Mouse (Mus musculus): ENCODE measurements around the gene Zcchc24.

The Zcchc24 gene

DNA sequence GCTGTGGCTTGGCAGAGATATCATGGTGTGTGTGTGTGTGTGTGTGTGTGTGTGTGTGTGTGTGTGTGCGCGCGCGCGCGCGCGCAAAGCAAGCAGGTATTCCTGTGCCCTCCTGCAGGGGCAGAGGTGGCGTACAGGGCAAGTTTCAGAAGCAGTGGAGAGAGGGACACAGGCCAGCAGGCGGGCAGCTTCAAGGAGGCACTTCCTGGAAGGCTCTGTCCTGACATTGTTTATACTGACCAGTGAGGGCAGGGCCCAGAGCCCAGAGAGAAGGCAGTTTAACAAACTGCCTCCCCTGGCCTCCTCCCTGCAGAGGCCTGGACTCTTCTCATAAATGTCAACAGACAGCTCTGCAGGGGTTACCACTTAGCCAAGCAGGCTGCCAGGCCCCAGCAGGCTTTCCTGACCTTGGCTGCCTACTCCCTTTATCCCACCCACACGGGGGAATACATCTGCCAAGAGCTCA lies 43.8 kb downstream of the Zcchc24 start:
- in situ Hi-C loops (cut with MboI; ENCODE audit: unreplicated experiment in 2 of 2), result no loop called here

DNA sequence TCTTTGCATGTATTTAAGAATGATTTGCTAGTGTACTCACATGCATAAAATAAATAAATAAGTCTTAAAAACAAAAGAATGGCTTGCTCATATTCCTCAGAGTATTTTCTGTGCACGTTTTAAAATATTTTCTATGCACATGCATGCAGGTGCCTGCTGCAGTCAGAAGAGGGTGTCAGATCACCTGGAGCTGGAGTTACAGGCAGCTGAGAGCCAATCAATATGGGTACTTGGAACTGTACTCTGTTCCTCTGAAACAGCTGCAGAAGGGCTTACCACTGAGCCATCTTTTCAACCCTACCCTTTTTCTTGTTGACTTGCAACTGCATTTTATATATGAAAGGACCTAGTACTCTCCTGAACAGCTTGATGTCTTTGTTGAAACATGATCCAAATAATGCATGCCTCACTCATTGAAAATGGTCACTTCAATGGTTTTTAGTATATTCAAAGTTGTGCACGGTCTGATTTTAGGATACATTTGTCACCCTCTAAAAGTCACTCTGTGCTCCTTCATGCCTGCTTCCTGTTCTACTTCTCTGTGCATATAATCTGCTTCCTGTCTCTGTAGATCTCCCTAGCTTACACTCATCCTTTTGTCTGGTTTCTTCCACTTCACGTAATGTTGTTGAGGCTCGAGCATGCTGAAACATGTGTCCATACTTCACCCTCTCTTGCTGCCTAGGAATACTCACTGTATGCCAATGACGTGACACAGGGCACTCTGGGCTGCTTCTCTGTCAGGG lies 47.7 kb downstream of the Zcchc24 start:
- in situ Hi-C loops (cut with MboI; ENCODE audit: unreplicated experiment in 2 of 2), result loop anchor here in 1 of 2 experiments (5.0 kb wide), 1 partner anchor 76 kb away; no protein-coding TSS in a partner anchor

DNA sequence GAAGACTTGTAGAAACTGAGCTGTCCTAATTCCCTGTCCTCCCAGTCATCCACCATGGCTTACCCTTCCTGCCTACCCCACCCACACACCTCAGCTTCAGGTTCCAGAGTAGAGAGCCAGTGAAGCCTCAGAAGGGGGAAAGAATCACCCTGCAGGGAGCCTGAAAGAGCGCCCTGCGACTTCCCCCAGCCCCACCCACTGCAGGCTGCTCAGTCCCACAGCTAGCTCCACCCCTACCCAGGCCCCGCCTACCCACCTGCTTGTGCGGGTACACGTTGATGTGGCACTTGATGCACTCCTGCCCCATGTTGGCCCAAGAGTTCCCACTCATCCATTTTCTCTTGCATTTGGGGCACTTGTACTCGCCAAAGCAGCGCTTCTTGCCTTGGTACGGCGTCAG lies 49.5 kb downstream of the Zcchc24 start:
- in situ Hi-C loops (cut with MboI; ENCODE audit: unreplicated experiment in 2 of 2), result loop anchor here in 1 of 2 experiments (5.0 kb wide), 1 partner anchor 83 kb away; no protein-coding TSS in a partner anchor

DNA sequence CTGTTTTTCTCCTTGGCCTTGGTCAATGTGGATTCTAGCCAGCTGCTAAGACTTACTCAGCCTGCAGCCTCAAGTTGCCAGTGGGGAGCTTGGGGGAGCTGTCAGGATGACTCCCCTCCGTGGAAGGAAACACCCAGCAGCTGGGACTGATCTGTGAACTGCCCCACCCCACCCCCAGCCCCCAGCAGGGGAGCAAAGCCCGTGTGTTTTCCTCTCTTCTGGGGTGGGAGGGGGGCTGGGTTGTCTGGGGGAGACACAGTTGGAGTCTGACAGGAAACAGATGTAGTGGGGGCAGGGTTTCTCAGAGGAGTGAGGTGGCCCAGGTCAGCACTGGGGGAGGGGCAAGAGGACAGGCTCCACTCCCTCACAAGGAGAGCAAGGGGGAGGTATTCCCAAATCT lies 50.4 kb downstream of the Zcchc24 start:
- in situ Hi-C loops (cut with MboI; ENCODE audit: unreplicated experiment in 2 of 2), result loop anchor here in 1 of 2 experiments (5.0 kb wide), 1 partner anchor 84 kb away; no protein-coding TSS in a partner anchor

DNA sequence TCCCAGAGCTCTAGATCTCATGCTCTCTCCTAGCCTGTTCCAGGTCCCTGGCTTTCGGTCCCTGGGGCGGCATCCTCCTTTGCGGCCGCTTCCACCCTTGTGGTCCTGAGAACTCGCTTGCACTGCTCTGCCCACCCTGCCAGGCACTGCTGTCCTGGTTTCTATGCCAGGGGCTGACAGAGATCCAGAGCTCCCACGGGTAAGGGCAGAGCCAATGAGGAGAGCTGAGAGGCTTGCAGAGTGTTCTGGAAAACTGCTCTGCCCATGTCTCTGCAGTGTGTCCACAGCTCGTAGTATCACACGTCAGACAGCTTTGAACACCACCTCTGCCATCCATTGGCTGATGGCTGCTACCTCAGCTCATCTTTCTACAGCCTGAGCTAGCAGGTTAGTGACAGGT lies 51.1 kb downstream of the Zcchc24 start:
- in situ Hi-C loops (cut with MboI; ENCODE audit: unreplicated experiment in 2 of 2), result loop anchor here in 1 of 2 experiments (5.0 kb wide), 1 partner anchor 85 kb away; no protein-coding TSS in a partner anchor

DNA sequence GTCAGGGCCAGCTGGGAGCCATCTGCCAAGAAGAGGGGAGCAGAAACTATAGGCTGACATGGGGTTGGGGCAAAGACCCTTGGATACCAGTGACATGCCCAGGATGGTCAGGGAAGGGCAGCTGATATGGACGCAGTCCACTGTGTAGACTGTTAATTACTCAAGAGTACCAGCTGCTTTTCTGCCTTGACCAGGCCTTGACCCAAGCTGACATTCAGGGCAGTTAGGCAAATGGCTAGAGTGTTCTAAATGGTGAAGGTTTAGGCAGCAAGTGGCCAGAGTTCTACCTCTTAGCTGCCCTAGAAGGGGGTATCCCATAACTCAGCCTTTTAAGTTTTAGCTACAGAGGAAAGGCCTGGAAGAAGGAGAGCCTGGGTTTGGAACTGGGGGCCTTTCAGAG lies 52.3 kb downstream of the Zcchc24 start:
- in situ Hi-C loops (cut with MboI; ENCODE audit: unreplicated experiment in 2 of 2), result loop anchor here in 1 of 2 experiments (5.0 kb wide), 1 partner anchor 86 kb away; no protein-coding TSS in a partner anchor

DNA sequence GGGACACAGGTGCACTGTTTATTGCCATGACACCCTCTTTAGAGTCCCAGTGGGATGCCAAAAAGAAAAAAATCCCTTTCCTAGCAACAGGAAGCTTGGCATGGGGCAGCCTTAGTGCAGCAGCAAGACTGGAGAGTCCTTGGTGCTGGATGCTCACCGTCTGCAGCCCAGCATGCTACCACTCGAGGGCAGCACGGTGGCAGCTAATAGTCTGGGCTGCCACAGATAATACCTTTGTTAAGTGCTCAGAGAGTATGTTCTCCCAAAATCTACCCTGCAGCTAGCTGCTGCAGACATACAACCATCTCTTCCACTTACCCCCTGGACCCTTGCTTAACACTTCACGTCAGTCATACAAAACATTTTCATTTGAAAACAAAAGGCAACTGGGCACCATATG lies 55.4 kb downstream of the Zcchc24 start:
- in situ Hi-C loops (cut with MboI; ENCODE audit: unreplicated experiment in 2 of 2), result no loop called here

DNA sequence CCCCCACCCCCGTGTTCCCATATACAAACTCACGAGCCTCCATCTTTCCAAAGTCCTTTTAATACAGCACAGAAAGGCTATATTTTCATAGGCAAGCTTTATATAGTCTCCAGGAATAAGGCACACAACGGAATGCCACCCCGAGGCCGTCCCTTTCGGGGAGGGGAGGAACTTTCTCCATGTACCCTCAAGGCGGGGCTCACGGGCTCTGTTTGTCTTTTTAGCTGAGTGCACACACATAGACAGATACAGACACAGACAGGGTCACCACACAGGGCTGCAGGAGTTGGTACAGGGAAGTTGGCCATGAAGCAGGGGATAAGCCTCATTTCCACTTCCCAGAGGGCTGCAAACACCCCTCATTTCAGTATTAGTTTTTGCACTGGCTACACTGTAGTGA lies 57.2 kb downstream of the Zcchc24 start:
- in situ Hi-C loops (cut with MboI; ENCODE audit: unreplicated experiment in 2 of 2), result no loop called here

DNA sequence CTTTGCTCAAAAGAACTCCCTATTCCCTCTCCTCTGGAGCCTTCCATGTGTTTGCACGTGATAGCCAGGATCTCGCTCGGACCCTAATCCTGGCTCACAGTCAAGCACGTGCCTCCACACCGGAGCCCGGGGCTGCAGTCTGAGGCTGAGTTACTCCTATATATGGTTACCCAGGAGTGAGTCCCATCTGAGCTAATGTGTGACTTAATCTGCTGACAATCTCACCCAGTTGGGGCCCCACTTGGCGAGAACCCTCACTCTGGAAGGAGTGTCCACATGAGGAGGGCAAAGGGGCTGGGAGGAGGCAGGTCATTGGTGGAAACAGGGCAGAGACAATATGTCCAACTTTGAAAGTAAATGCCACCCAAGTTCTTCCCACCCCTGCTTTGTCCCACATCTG lies 57.7 kb downstream of the Zcchc24 start:
- in situ Hi-C loops (cut with MboI; ENCODE audit: unreplicated experiment in 2 of 2), result no loop called here

DNA sequence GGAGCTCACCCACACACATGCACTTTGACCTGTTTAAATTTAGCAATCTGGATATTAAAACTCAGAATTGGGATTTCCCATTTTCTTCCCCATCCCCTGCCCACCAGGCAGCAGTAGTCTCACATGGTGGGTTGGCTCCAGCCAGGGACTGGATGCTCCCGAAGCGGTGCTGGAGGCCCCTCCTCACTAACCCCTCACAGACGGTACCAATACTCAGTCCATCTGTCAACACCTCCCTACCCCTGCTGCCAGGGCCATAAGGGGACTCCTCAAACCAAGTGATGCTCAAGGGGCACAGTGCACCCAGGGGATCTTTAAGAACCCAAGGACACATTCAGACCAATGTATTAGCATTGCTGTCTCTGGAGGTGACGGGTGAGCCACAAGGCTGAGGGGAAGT lies 58.2 kb downstream of the Zcchc24 start:
- in situ Hi-C loops (cut with MboI; ENCODE audit: unreplicated experiment in 2 of 2), result no loop called here

DNA sequence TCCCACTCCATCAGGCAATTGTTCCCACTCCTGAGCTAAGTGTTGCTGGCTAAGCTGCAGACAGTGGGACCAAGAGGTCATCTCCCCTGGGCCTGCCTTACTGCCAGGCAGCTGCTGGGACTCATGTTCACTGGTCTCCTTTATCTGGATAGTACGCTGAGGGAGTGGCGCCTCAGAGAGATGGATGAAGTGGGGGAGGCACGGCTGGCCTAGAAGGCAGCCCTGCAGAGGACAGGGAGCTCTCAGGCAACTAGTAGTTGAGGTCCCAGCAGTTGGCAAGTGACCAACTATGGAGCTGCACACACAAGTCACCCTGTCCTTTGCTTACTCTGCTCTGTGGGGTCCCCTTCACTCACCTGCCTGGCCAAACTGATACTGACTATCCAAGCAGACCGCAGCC lies 58.8 kb downstream of the Zcchc24 start:
- in situ Hi-C loops (cut with MboI; ENCODE audit: unreplicated experiment in 2 of 2), result no loop called here

DNA sequence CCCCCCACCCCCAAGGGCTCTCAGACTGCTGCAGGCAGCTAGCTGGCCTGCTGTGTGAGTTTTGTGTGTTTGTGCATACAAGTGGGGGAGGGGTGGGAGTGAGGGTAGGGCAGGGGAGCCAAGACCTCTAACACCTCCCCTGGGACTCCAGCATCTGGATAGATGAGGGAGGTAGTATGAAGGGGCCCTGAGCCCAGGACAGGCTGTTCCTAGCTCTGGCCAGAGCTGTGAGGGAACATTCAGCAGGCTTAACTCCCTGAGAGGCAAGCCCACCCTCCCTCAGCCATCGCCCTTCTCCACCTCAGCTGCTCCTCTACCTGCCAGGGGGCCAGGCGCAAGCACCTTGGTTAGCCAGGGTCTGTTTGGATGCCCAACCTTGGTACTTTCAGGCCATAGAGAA lies 59.9 kb downstream of the Zcchc24 start:
- in situ Hi-C loops (cut with MboI; ENCODE audit: unreplicated experiment in 2 of 2), result no loop called here

DNA sequence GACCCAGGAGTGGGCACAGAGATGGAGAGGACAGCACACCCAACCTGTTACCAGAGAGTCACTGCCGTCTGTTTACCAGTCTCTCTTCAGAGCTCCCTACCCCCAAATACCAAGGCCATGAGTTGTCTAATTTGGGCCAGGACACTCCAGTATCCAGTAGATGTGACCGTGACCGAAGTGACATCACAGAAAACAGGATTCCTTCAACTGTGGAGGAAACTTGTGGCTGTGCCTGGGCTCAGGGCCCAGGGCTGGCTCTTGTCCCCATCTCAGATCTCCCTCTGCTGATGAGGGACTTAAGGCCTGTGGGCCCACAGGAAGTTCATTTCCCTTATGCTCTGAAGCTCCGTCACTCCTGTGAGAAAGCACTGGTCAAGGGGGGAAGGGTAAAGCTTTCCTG lies 60.4 kb downstream of the Zcchc24 start:
- in situ Hi-C loops (cut with MboI; ENCODE audit: unreplicated experiment in 2 of 2), result no loop called here

DNA sequence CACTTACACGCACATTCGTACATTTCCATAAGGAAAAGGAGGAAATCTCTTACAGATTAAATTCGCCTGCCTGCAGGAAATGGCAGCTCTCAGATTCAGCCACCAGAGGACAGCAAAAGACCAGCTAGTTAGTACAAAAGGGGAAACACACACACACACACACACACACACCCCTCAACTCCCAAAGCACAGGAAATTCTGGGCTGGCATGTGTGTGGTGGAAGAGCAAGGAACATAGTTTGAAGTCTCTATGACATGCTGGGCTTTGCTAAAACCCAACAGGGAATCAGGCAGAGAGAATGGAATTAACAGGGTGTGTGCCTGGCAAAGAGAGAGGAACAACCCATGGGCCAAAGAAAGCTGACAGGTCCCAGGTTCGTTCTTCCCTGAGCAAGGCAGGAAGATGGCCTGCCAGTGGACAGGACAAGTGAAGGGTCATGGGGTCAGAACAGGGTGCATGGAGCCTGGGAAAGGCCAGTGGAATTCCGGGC lies 61.1 kb downstream of the Zcchc24 start:
- in situ Hi-C loops (cut with MboI; ENCODE audit: unreplicated experiment in 2 of 2), result no loop called here

DNA sequence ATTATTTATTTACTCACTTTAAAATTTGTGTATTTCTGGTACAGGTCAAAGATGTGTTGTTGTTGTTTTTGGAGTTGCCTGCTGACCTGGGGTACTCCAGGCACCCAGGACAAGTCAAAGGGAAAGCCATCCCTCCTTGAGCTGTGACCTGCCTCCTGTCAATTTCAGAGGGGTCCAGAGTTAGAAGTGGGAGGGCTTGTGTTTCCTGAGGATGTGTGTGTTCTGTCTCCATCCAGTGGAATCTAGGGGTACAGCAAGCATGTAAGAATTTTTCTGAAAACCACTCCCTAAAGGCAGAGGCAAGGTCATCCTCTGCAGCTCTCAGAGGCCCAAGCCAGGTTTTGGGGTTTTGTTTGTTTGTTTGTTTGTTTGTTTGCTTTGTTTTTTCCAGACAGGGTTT lies 66.9 kb downstream of the Zcchc24 start:
- in situ Hi-C loops (cut with MboI; ENCODE audit: unreplicated experiment in 2 of 2), result no loop called here

DNA sequence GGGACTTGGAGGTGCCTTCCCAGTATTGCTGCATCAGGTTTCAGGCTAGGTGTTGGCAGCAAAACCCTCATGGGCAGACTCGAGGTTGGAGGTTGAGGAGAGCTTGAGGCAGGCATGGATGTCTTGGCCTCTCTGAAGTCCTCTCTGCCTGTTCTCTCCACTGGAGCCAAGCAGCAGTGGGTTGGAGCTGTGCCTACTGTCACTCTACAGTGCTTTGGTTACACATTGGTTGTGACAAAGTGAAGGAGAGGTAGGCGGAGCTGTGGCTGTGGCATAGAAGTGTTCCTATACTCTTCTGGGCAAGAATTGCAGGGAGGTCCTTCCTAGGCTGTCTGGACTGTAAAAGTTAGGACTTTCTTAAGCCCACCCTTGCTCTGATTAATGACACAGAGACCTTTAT lies 72.5 kb downstream of the Zcchc24 start:
- in situ Hi-C loops (cut with MboI; ENCODE audit: unreplicated experiment in 2 of 2), result loop anchor here (5.0 to 25.0 kb wide), 3 partner anchors 1199 to 1392 kb away; no protein-coding TSS in a partner anchor

DNA sequence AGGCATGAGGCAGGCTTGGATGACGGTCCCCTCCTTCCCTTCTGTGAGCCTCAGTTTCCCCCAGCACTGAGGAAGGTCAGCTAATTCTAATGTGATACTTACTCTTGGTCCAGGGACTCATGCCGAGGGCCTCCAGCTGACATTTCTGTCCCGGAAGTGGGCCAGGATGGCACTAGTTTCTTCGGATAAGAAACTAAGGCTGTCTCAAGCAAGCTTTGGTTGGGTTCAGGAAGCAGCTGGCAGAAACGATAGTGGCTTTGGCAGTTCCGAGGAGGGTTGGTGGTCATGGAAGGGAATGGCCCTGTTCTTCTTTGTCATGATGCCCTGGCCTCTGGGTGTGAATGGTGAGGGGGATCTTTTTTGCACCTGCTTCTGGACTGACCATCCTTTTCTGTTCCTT lies 73.8 kb downstream of the Zcchc24 start:
- in situ Hi-C loops (cut with MboI; ENCODE audit: unreplicated experiment in 2 of 2), result loop anchor here (5.0 to 25.0 kb wide), 3 partner anchors 1198 to 1390 kb away; no protein-coding TSS in a partner anchor

DNA sequence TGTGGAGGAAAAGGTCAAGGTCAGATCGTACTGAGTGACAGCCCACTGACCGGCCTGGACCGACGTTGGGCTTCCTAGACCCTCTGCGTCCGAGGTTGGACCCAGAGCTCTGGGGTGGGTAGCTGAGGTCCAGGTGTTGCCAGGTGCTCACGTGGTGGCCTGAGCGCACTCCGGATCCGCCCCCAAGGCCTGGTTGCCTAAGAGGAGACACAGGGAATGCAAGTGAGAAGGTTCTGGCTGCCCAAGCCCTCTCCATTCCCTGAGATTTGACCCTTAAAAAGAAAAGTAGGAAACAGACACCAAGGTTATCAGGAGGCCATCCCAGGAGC lies 74.3 kb downstream of the Zcchc24 start:
- in situ Hi-C loops (cut with MboI; ENCODE audit: unreplicated experiment in 2 of 2), result loop anchor here (5.0 to 25.0 kb wide), 3 partner anchors 1202 to 1390 kb away; no protein-coding TSS in a partner anchor

DNA sequence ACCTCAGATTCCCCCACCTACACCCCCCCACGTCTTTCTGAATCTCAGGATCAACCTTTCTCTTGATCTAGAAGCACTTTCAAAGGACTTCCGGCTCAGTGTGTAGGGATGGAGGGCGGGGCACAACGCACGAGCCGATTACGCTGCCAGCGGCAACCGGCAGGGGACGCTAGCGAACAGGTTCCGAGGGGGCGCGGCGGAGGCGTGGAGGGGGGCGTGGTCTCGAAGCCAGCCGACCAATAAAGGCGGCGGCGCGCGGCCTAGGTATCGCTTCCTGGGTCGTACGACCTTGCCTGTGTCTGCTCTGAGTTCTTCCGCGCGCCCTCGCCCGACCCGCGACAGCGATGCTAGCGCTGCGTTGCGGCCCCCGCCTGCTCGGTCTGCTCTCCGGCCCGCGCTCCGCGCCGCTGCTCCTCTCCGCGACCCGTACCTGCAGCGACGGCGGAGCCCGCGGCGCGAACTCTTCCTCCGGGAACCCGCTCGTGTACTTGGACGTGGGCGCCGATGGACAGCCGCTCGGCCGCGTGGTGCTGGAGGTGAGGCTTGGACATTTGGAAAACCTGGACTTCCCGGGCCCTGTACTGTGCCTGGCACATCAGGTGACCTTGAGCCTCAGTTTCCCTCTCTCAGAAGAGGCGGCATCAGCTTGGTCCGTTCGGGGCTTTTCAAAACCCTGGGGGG lies 74.8 kb downstream of the Zcchc24 start, which contains the start of gene Ppif:
Gene Ppif (plus strand): TSS at position 267 of the 681 bp plus-strand sequence.
- in situ Hi-C loops (cut with MboI; ENCODE audit: unreplicated experiment in 2 of 2), result loop anchor here (5.0 to 25.0 kb wide), 3 partner anchors 1202 to 1389 kb away; no protein-coding TSS in a partner anchor

DNA sequence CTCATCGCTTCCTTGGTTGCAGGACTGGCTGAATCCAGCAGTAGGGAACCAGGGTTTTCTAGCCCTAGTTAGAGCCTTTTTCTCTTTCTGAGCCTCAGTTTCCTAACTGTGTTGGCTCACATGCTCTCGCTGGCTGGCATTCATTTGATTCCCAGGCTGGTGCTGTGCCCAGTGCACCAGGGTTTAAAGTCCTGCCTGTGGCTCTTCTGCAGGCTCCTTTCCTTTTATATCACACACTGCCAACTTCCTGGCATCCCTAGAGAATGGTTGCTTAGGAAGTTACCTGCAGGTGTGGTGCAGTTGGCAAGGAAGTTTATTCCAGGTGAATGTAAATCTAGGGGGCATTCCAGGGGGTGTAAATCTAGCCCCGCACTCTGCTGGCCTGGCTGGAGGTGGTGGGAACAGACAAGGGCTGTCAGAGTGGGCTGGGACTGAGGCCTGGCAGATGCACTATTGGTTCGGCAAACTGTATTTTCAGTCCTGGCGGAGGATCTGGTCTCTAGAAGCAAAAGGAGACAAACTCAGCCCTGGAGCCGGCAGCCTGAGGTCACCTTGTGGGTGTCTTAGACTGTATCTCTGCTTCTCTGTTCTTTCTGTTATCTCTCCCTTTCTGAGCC lies 75.5 kb downstream of the Zcchc24 start:
- in situ Hi-C loops (cut with MboI; ENCODE audit: unreplicated experiment in 2 of 2), result loop anchor here (5.0 to 25.0 kb wide), 3 partner anchors 1201 to 1389 kb away; no protein-coding TSS in a partner anchor

Data from v-Abl transformed pro-B cells (cell line).